In the genomic region with DNA sequence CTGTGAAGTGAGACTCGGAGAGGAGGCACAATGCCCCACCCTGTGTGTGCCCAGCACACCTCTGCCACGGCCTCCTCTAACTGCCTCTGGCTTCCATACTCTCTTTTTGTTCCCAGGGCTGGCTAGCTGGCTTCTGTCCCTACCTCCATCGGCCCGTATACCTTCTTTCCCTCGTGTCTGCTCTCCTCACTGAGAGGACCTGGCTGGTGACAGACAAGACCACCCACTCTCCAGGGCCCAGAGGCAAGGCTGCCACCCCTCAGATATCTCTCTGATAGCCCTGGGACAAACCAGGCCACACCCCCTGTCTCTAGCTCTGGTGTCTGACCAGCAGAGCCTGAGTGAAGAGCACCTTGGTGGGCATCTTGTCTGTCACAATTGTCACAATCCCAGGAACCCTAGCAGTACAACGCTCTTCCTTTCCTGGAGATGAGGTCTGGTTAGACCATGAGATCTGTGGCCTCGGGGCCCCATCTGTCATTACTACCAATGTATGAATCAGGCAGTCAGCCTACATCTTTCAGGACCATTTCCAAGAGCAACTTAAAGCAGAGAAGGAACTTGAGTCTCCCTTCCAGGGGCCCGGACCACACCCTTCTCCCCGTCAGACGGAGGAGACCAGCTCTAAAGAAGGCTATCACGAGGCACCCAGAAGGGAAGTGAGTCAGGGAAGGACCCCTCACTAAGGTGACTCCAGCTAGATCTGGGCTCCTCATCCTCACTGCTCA, we compare ENCODE assay signal across 12 mouse cellular contexts. TPM values are rescaled to one million over a fixed set of nuclear protein-coding genes. Genes with fewer than 3 reads are reported as not detected.
DNase-seq lines count a peak whose midpoint lies in the region; ATAC-seq and TF ChIP-seq lines count a peak whose summit lies in the region.
"Had no signal": no experiment of that assay in that cellular context is flagged by ENCODE, and none has a peak within 500 bp of the region (broad histone marks: within the 10 kb centered on the region; RNA-seq: fewer than 3 reads in every experiment).

No protein-coding gene starts in this region.

- peak overlapping the region; percentile 90 for H3K27ac ChIP-seq in heart, embryonic 10.5 days
- H3K27ac ChIP-seq in lung, embryonic 15.5 days = no peak overlapping the region
- peak overlapping the region; percentile 97 for H3K27ac ChIP-seq in heart, embryonic 16.5 days (ENCODE audit: low read length)
- H3K27ac ChIP-seq in neural tube, embryonic 14.5 days (ENCODE audit: low read depth, low read length) = no peak overlapping the region
- no peak overlapping the region for H3K27ac ChIP-seq in thymus, adult 2 months (ENCODE audit: control insufficient read depth, insufficient read depth, low read length)

- no peak for TF ChIP-seq POLR2A in lung, adult 2 months (IDR thresholded peaks at IDR 0.05; ENCODE audit: borderline replicate concordance, extremely low read depth, low read depth, low read length)
- TF ChIP-seq POLR2A in thymus, adult 2 months (IDR thresholded peaks at IDR 0.05; ENCODE audit: control insufficient read depth, extremely low read depth, insufficient read depth, low read length, poor library complexity) = no peak

- peak overlapping the region; percentile 67 for H3K4me2 ChIP-seq in lung, embryonic 15.5 days
- peak overlapping the region; percentile 73 for H3K4me2 ChIP-seq in heart, embryonic 16.5 days (ENCODE audit: low read depth, low read length)
- peak overlapping the region; percentile 30 for H3K4me2 ChIP-seq in neural tube, embryonic 14.5 days (ENCODE audit: low read depth, low read length)

- no peak for TF ChIP-seq CTCF in lung, adult 2 months (IDR thresholded peaks at IDR 0.05; ENCODE audit: insufficient read depth, low read length)
- no peak for TF ChIP-seq CTCF in thymus, adult 2 months (IDR thresholded peaks at IDR 0.05; ENCODE audit: borderline replicate concordance, control insufficient read depth, extremely low read depth, insufficient read depth, low read length, poor library complexity)

- DNase-seq in heart, embryonic 10.5 days (ENCODE audit: low spot score) = no peak
- DNase-seq in heart, adult 8-10 months (ENCODE audit: low spot score) = no peak
- no peak for DNase-seq in lung, adult 2 months
- no peak for DNase-seq in adrenal gland, adult (ENCODE audit: inconsistent age in 2 of 2, low spot score in 1 of 2)
- no peak for DNase-seq in thymus, adult 2 months
- DNase-seq: cerebellum, adult 18-20 months; gastrocnemius, postnatal 10 days had no signal

- no peak for ATAC-seq in lung, embryonic 15.5 days (ENCODE audit: borderline replicate concordance, extremely low read depth, low FRiP score, low TSS enrichment)
- ATAC-seq in heart, embryonic 16.5 days (replicated peaks; ENCODE audit: extremely low read depth, insufficient read depth, low FRiP score) = no peak
- ATAC-seq in neural tube, embryonic 14.5 days (ENCODE audit: low read depth) = no peak

- H3K4me1 ChIP-seq in heart, embryonic 10.5 days = peaks cover 73% of the 10 kb centered on the region
- peaks cover 77% of the 10 kb centered on the region for H3K4me1 ChIP-seq in lung, embryonic 15.5 days
- H3K4me1 ChIP-seq in lung, adult 2 months (ENCODE audit: control insufficient read depth, insufficient read depth, low read length) = 0 out of 2 replicates have a peak, but pooled peaks cover 3% of the 10 kb centered on the region
- H3K4me1 ChIP-seq in heart, embryonic 16.5 days (ENCODE audit: control insufficient read depth, insufficient read depth, low read length) = peaks cover 60% of the 10 kb centered on the region
- peaks cover 6% of the 10 kb centered on the region; the same call in 1 of the 2 replicates for H3K4me1 ChIP-seq in neural tube, embryonic 14.5 days (ENCODE audit: control insufficient read depth, insufficient read depth, low read length)
- peaks cover 1% of the 10 kb centered on the region; the same call in 1 of the 2 replicates for H3K4me1 ChIP-seq in thymus, adult 2 months (replicated peaks; ENCODE audit: control insufficient read depth, insufficient read depth, low read length)

- peaks cover 37% of the 10 kb centered on the region; the same call in 1 of the 2 replicates for H3K27me3 ChIP-seq in heart, embryonic 10.5 days (ENCODE audit: insufficient read depth, poor library complexity, severe bottlenecking)
- 0 out of 2 replicates have a peak, but pooled peaks cover 4% of the 10 kb centered on the region for H3K27me3 ChIP-seq in lung, embryonic 15.5 days
- no peaks in the 10 kb centered on the region for H3K27me3 ChIP-seq in heart, embryonic 16.5 days (ENCODE audit: control insufficient read depth, insufficient read depth, low read length)
- H3K27me3 ChIP-seq in neural tube, embryonic 14.5 days (ENCODE audit: control insufficient read depth, insufficient read depth, low read length) = peaks cover 5% of the 10 kb centered on the region
- H3K27me3 ChIP-seq in thymus, adult 2 months (ENCODE audit: control insufficient read depth, insufficient read depth, low read length) = no peaks in the 10 kb centered on the region

- H3K9me3 ChIP-seq in heart, embryonic 10.5 days = no peaks in the 10 kb centered on the region
- H3K9me3 ChIP-seq in lung, embryonic 15.5 days = no peaks in the 10 kb centered on the region
- H3K9me3 ChIP-seq in heart, embryonic 16.5 days (replicated peaks; ENCODE audit: control insufficient read depth, low read length) = no peaks in the 10 kb centered on the region
- H3K9me3 ChIP-seq in neural tube, embryonic 14.5 days (ENCODE audit: control insufficient read depth, low read length) = no peaks in the 10 kb centered on the region

- H3K4me3 ChIP-seq in heart, embryonic 10.5 days = peak overlapping the region; percentile 67
- peak overlapping the region; percentile 47 for H3K4me3 ChIP-seq in lung, embryonic 15.5 days
- H3K4me3 ChIP-seq in lung, adult 2 months (replicated peaks; ENCODE audit: extremely low read depth, low read depth, low read length) = no peak overlapping the region
- peak overlapping the region; percentile 75 for H3K4me3 ChIP-seq in heart, embryonic 16.5 days (ENCODE audit: low read length)
- peak overlapping the region; percentile 4; the same call in 1 of the 2 replicates for H3K4me3 ChIP-seq in neural tube, embryonic 14.5 days (ENCODE audit: low read depth, low read length)
- no peak overlapping the region for H3K4me3 ChIP-seq in thymus, adult 2 months (ENCODE audit: control insufficient read depth, insufficient read depth, low read length)

- peaks cover 3% of the 10 kb centered on the region; the same call in 1 of the 2 replicates for H3K36me3 ChIP-seq in heart, embryonic 10.5 days
- no peaks in the 10 kb centered on the region for H3K36me3 ChIP-seq in lung, embryonic 15.5 days
- peaks cover 3% of the 10 kb centered on the region for H3K36me3 ChIP-seq in heart, embryonic 16.5 days (ENCODE audit: control insufficient read depth, insufficient read depth)
- no peaks in the 10 kb centered on the region for H3K36me3 ChIP-seq in neural tube, embryonic 14.5 days (ENCODE audit: control insufficient read depth, insufficient read depth, low read length)
- no peaks in the 10 kb centered on the region for H3K36me3 ChIP-seq in thymus, adult 2 months (ENCODE audit: control insufficient read depth, insufficient read depth, low read length)

- peak overlapping the region; percentile 43 for H3K9ac ChIP-seq in lung, embryonic 15.5 days
- H3K9ac ChIP-seq in heart, embryonic 16.5 days (ENCODE audit: low read length) = peak overlapping the region; percentile 89
- no peak overlapping the region for H3K9ac ChIP-seq in neural tube, embryonic 14.5 days (replicated peaks; ENCODE audit: low read depth, low read length)

- WGBS in heart, embryonic 10.5 days = 46% methylated on average over 11 of the region's 11 CpGs
- 52% methylated on average over 11 of the region's 11 CpGs for WGBS in lung, embryonic 15.5 days
- WGBS in lung, adult 2 months = 65% methylated on average over 11 of the region's 11 CpGs
- WGBS in heart, embryonic 16.5 days = 31% methylated on average over 11 of the region's 11 CpGs
- 70% methylated on average over 11 of the region's 11 CpGs for WGBS in neural tube, embryonic 14.5 days
- WGBS in thymus, adult 2 months = 84% methylated on average over 11 of the region's 11 CpGs

RNA-seq across cellular contexts. Expression of a gene that starts 1.0 kb away (rescaled TPM):
- polyA plus RNA-seq in heart, embryonic 10.5 days (2016; fragmentation: Nextera tagmentation; extraction: Ambion mirVana) = 22.5 and 39.4 TPM in 2 replicates
- total RNA-seq in heart, adult 8-10 months (2022) = 10 to 100 TPM in 3 of 4 experiments, 1 to 10 TPM in 1; 9.4 to 14.7 (median 10.7) TPM
- 17.8 and 21.1 TPM in 2 replicates for polyA plus RNA-seq in lung, embryonic 15.5 days (2015; fragmentation: Nextera tagmentation; extraction: Ambion mirVana)
- polyA plus RNA-seq in lung, adult 2 months (2012; rRNA removed) = 19.5 and 21.2 TPM in 2 replicates
- 29.3 and 38.6 TPM in 2 replicates for polyA plus RNA-seq in heart, embryonic 16.5 days (2015; fragmentation: Nextera tagmentation; extraction: Ambion mirVana)
- 6.1 and 6.7 TPM in 2 replicates for polyA plus RNA-seq in neural tube, embryonic 14.5 days (2014; fragmentation: Nextera tagmentation; extraction: Ambion mirVana)
- polyA plus RNA-seq in thymus, adult 2 months (2012; rRNA removed) = 3.5 and 3.6 TPM in 2 replicates
- total RNA-seq: monocyte, adult 5-6 weeks had no signal

RNA-seq across cellular contexts. Expression of a gene that starts 1.4 kb away (rescaled TPM):
- polyA plus RNA-seq in heart, embryonic 10.5 days (2016; fragmentation: Nextera tagmentation; extraction: Ambion mirVana) = 0.64 and 1.4 TPM in 2 replicates
- not detected for total RNA-seq in heart, adult 8-10 months (2022)
- polyA plus RNA-seq in lung, embryonic 15.5 days (2015; fragmentation: Nextera tagmentation; extraction: Ambion mirVana) = 0.60 and 0.72 TPM in 2 replicates
- polyA plus RNA-seq in lung, adult 2 months (2012; rRNA removed) = 1.7 and 1.8 TPM in 2 replicates
- polyA plus RNA-seq in heart, embryonic 16.5 days (2015; fragmentation: Nextera tagmentation; extraction: Ambion mirVana) = 0.22 TPM in 2 replicates
- 0.32 TPM in 1 of 2 replicates, not detected in the other for polyA plus RNA-seq in neural tube, embryonic 14.5 days (2014; fragmentation: Nextera tagmentation; extraction: Ambion mirVana)
- 2.2 TPM in 2 replicates for polyA plus RNA-seq in thymus, adult 2 months (2012; rRNA removed)
- total RNA-seq: left cerebral cortex, postnatal 10 days; monocyte, adult 5-6 weeks had no signal

Comparison
In these comparisons a context has a peak if more than half of its experiments do, and no peak if none do; other contexts are left out.
1. H3K4me3 ChIP-seq: peak in heart, embryonic 10.5 days (single experiment), lung, embryonic 15.5 days (single experiment), heart, embryonic 16.5 days (single experiment) and neural tube, embryonic 14.5 days (single experiment); none in lung, adult 2 months (single experiment) and thymus, adult 2 months (single experiment).
2. H3K27ac ChIP-seq: peak in heart, embryonic 10.5 days (single experiment) and heart, embryonic 16.5 days (single experiment); none in lung, embryonic 15.5 days (single experiment), neural tube, embryonic 14.5 days (single experiment) and thymus, adult 2 months (single experiment).
3. Peak in every context shown above with its lines, with median percentiles within 50 percentile points of each other: H3K4me2 ChIP-seq.